Comparison of ENCODE assay signal across 16 mouse cellular contexts in genomic region chr10:92510677-92511076, GRCm38 (mm10).
"Had no signal": no experiment of that assay in that cellular context is flagged by ENCODE, and none has a peak within 500 bp of the region (broad histone marks: within the 10 kb centered on the region; RNA-seq: fewer than 3 reads in every experiment).

No protein-coding gene starts in this region.

- H3K4me3 ChIP-seq: liver, embryonic 12.5 days; midbrain, embryonic 13.5 days; myocyte; neural tube, embryonic 13.5 days; stomach, embryonic 15.5 days had no signal

- DNase-seq: lung, adult 18-20 months; lung, embryonic 14.5 days; lung, postnatal 10 days; lung, postnatal 4 days; thymus, adult 18-20 months; thymus, postnatal 14 days; thymus, postnatal 36 days had no signal

- H3K27me3 ChIP-seq: liver, embryonic 12.5 days; midbrain, embryonic 13.5 days; neural tube, embryonic 13.5 days; stomach, embryonic 15.5 days had no signal

- H3K36me3 ChIP-seq: liver, embryonic 12.5 days; midbrain, embryonic 13.5 days; neural tube, embryonic 13.5 days; stomach, embryonic 15.5 days had no signal

- H3K9me3 ChIP-seq: liver, embryonic 12.5 days; midbrain, embryonic 13.5 days; neural tube, embryonic 13.5 days; stomach, embryonic 15.5 days had no signal

- H3K9ac ChIP-seq: liver, embryonic 12.5 days; liver, embryonic 14.5 days; lung, embryonic 14.5 days; midbrain, embryonic 13.5 days; neural tube, embryonic 13.5 days; stomach, embryonic 15.5 days had no signal

- H3K27ac ChIP-seq: liver, embryonic 12.5 days; liver, embryonic 14.5 days; midbrain, embryonic 13.5 days; neural tube, embryonic 13.5 days; stomach, embryonic 15.5 days; stomach, postnatal 0 days had no signal

- H3K4me2 ChIP-seq: liver, embryonic 12.5 days; lung, embryonic 14.5 days; midbrain, embryonic 11.5 days; midbrain, embryonic 13.5 days; neural tube, embryonic 13.5 days; stomach, embryonic 15.5 days had no signal

- H3K4me1 ChIP-seq: liver, embryonic 12.5 days; neural tube, embryonic 13.5 days; stomach, embryonic 15.5 days had no signal

- ATAC-seq: liver, embryonic 12.5 days; midbrain, embryonic 13.5 days; midbrain, embryonic 16.5 days had no signal
